Mouse (Mus musculus) embryonic facial prominence, embryonic 13.5 days (tissue): ENCODE data around the gene Jak3. TPM values are rescaled to one million over a fixed set of nuclear protein-coding genes. Genes with fewer than 3 reads are reported as not detected.
A peak's percentile ranks its signal among the peaks of the same experiment; 100 is the strongest.

Experiments used
- ATAC-seq: fragments of 200-750 bp; cut with Nextera tagmentation; 2 replicates; pipeline ENCODE4 v1.8.0; 2017; ENCODE audit warnings: low read depth; ENCODE audit not compliant: insufficient number of reproducible peaks, insufficient read depth, low FRiP score, low TSS enrichment
- H3K27ac ChIP-seq: fragments of 300-500 bp; sonication (generic); 2 replicates; pipeline ENCODE4 v1.5.1; 2015; ENCODE audit warnings: moderate library complexity, mild to moderate bottlenecking, inconsistent platforms
- H3K27me3 ChIP-seq: fragments of 300-500 bp; sonication (generic); 2 replicates; pipeline ENCODE4 v1.6.1; 2015; ENCODE audit warnings: mild to moderate bottlenecking, inconsistent platforms
- H3K36me3 ChIP-seq: fragments of 300-500 bp; sonication (generic); 2 replicates; pipeline ENCODE4 v1.6.1; 2015; ENCODE audit warnings: mild to moderate bottlenecking, inconsistent platforms
- H3K4me1 ChIP-seq: fragments of 300-500 bp; sonication (generic); 2 replicates; pipeline ENCODE4 v1.6.1; 2015; ENCODE audit warnings: inconsistent platforms
- H3K4me2 ChIP-seq: fragments of 300-500 bp; sonication (generic); 2 replicates; pipeline ENCODE4 v1.6.1; 2015; ENCODE audit warnings: moderate library complexity, mild to moderate bottlenecking, inconsistent platforms
- H3K4me3 ChIP-seq: fragments of 300-500 bp; sonication (generic); 2 replicates; pipeline ENCODE4 v1.5.1; 2015; ENCODE audit warnings: mild to moderate bottlenecking, inconsistent platforms
- H3K9ac ChIP-seq: fragments of 300-500 bp; sonication (generic); 2 replicates; pipeline ENCODE4 v1.6.1; 2015; ENCODE audit warnings: mild to moderate bottlenecking, inconsistent platforms
- H3K9me3 ChIP-seq: fragments of 300-500 bp; sonication (generic); 2 replicates; pipeline ENCODE4 v1.6.1; 2016; ENCODE audit warnings: inconsistent platforms
- WGBS: fragments of 180-500 bp; shearing (Covaris S2); methylation state at CpG from one replicate; pipeline ENCODE4 v1.1.7; 2015; ENCODE audit warnings: mixed read lengths; 5-methylcytosine and 5-hydroxymethylcytosine counted together
- polyA plus RNA-seq: library from polyadenylated mRNA; unstranded; fragments of >200 nt; fragmentation: Nextera tagmentation; extraction: Ambion mirVana; gene quantifications from 2 replicates; pipeline ENCODE4 v1.2.1, GENCODE M21; 2015

Jak3 gene
- polyA plus RNA-seq, 1 experiment from 2014 or later = 3.9 TPM

- Histone ChIP-seq H3K4me2 (no peak overlapping the region), H3K4me3 (no peak overlapping the region), H3K9ac (no peak overlapping the region), H3K27ac (no peak overlapping the region), H3K9me3 (no peaks in the 10 kb centered on the region), H3K36me3 (no peaks in the 10 kb centered on the region), H3K27me3 (peaks cover 79% of the 10 kb centered on the region), H3K4me1 (peaks cover 29% of the 10 kb centered on the region)
- ATAC-seq = no peak
- 61% methylated on average over 4 of the region's 4 CpGs for WGBS
Observed at GRCm38 (mm10) chr8:71678216-71678615, 2.1 kb downstream of the Jak3 start.

- no peaks in the 10 kb centered on the region for H3K36me3 ChIP-seq
- H3K4me3 ChIP-seq = peak overlapping the region; percentile 31
- H3K27me3 ChIP-seq = peaks cover 88% of the 10 kb centered on the region
- ATAC-seq = no peak
- 14% methylated on average over 16 of the region's 16 CpGs for WGBS
- H3K4me1 ChIP-seq = peaks cover 29% of the 10 kb centered on the region
- H3K27ac ChIP-seq = no peak overlapping the region
- peak overlapping the region; percentile 44 for H3K9ac ChIP-seq
- H3K9me3 ChIP-seq = no peaks in the 10 kb centered on the region
- H3K4me2 ChIP-seq = peak overlapping the region; percentile 56
Observed at GRCm38 (mm10) chr8:71679116-71679515, 3.0 kb downstream of the Jak3 start.

GRCm38 (mm10) chr8:71679550-71680168 is 3.6 kb downstream of the Jak3 start:
- no peaks in the 10 kb centered on the region for H3K36me3 ChIP-seq
- 2% methylated on average over 46 of the region's 46 CpGs for WGBS
- H3K9me3 ChIP-seq = no peaks in the 10 kb centered on the region
- H3K9ac ChIP-seq = peak overlapping the region; percentile 44
- no peak for ATAC-seq
- H3K27ac ChIP-seq = no peak overlapping the region
- peak overlapping the region; percentile 31 for H3K4me3 ChIP-seq
- H3K4me2 ChIP-seq = peak overlapping the region; percentile 56
- H3K27me3 ChIP-seq = peaks cover 93% of the 10 kb centered on the region
- H3K4me1 ChIP-seq = peaks cover 29% of the 10 kb centered on the region

GRCm38 (mm10) chr8:71680471-71680870 is 4.4 kb downstream of the Jak3 start:
- Histone ChIP-seq H3K27me3 (peaks cover 97% of the 10 kb centered on the region), H3K9me3 (no peaks in the 10 kb centered on the region), H3K36me3 (no peaks in the 10 kb centered on the region), H3K27ac (no peak overlapping the region), H3K4me3 (0 out of 2 replicates have a peak overlapping the region, but pooled peaks have one; percentile 31), H3K4me1 (peaks cover 29% of the 10 kb centered on the region), H3K4me2 (peak overlapping the region; percentile 9; the same call in 1 of the 2 replicates), H3K9ac (peak overlapping the region; percentile 37; the same call in 1 of the 2 replicates)
- ATAC-seq = no peak
- WGBS = 4% methylated on average over 21 of the region's 21 CpGs

GRCm38 (mm10) chr8:71681369-71681915 is 5.3 kb downstream of the Jak3 start:
- Histone ChIP-seq H3K4me2 (no peak overlapping the region), H3K36me3 (no peaks in the 10 kb centered on the region), H3K9me3 (no peaks in the 10 kb centered on the region), H3K27me3 (peaks cover 98% of the 10 kb centered on the region), H3K9ac (no peak overlapping the region), H3K27ac (no peak overlapping the region), H3K4me1 (peaks cover 35% of the 10 kb centered on the region), H3K4me3 (no peak overlapping the region)
- WGBS = 2% methylated on average over 18 of the region's 18 CpGs
- no peak for ATAC-seq

- Histone ChIP-seq H3K4me3 (no peak overlapping the region), H3K4me1 (peaks cover 39% of the 10 kb centered on the region), H3K27me3 (peaks cover 100% of the 10 kb centered on the region), H3K9ac (no peak overlapping the region), H3K27ac (no peak overlapping the region), H3K9me3 (no peaks in the 10 kb centered on the region), H3K4me2 (no peak overlapping the region), H3K36me3 (no peaks in the 10 kb centered on the region)
- 48% methylated on average over 12 of the region's 12 CpGs for WGBS
- no peak for ATAC-seq
Observed at GRCm38 (mm10) chr8:71682832-71683231, 6.7 kb downstream of the Jak3 start.

GRCm38 (mm10) chr8:71684701-71685100 is 8.6 kb downstream of the Jak3 start:
- Histone ChIP-seq H3K4me3 (no peak overlapping the region), H3K27ac (no peak overlapping the region), H3K4me2 (no peak overlapping the region), H3K9me3 (no peaks in the 10 kb centered on the region), H3K9ac (no peak overlapping the region), H3K4me1 (peaks cover 39% of the 10 kb centered on the region), H3K27me3 (peaks cover 100% of the 10 kb centered on the region), H3K36me3 (no peaks in the 10 kb centered on the region)
- no peak for ATAC-seq
- WGBS = 16% methylated on average over 10 of the region's 10 CpGs

GRCm38 (mm10) chr8:71685573-71685972 is 9.5 kb downstream of the Jak3 start:
- Histone ChIP-seq H3K27ac (no peak overlapping the region), H3K27me3 (peaks cover 100% of the 10 kb centered on the region), H3K9me3 (0 out of 2 replicates have a peak, but pooled peaks cover 2% of the 10 kb centered on the region), H3K9ac (0 out of 2 replicates have a peak overlapping the region, but pooled peaks have one; percentile 28), H3K4me2 (peak overlapping the region; percentile 56), H3K4me1 (peaks cover 33% of the 10 kb centered on the region), H3K4me3 (peak overlapping the region; percentile 32), H3K36me3 (no peaks in the 10 kb centered on the region)
- ATAC-seq = no peak
- WGBS = 5% methylated on average over 29 of the region's 29 CpGs

- H3K4me2 ChIP-seq = peak overlapping the region; percentile 56
- 2% methylated on average over 23 of the region's 23 CpGs for WGBS
- H3K27me3 ChIP-seq = peaks cover 100% of the 10 kb centered on the region
- H3K27ac ChIP-seq = no peak overlapping the region
- H3K36me3 ChIP-seq = no peaks in the 10 kb centered on the region
- no peak overlapping the region for H3K9ac ChIP-seq
- H3K4me3 ChIP-seq = peak overlapping the region; percentile 32
- H3K4me1 ChIP-seq = peaks cover 29% of the 10 kb centered on the region
- H3K9me3 ChIP-seq = 0 out of 2 replicates have a peak, but pooled peaks cover 2% of the 10 kb centered on the region
- peak; percentile 33; the same call in 1 of the 2 replicates for ATAC-seq
Observed at GRCm38 (mm10) chr8:71686143-71686734, 10.1 kb downstream of the Jak3 start.

GRCm38 (mm10) chr8:71687616-71688015 is 11.5 kb downstream of the Jak3 start:
- H3K4me2 ChIP-seq = no peak overlapping the region
- peaks cover 27% of the 10 kb centered on the region for H3K4me1 ChIP-seq
- H3K9ac ChIP-seq = no peak overlapping the region
- no peak for ATAC-seq
- H3K27ac ChIP-seq = no peak overlapping the region
- under 1% methylated on average over 8 of the region's 8 CpGs for WGBS
- H3K4me3 ChIP-seq = no peak overlapping the region
- H3K9me3 ChIP-seq = 0 out of 2 replicates have a peak, but pooled peaks cover 2% of the 10 kb centered on the region
- peaks cover 100% of the 10 kb centered on the region for H3K27me3 ChIP-seq
- H3K36me3 ChIP-seq = no peaks in the 10 kb centered on the region

- 5% methylated on average over 33 of the region's 33 CpGs for WGBS
- 0 out of 2 replicates have a peak, but pooled peaks cover 2% of the 10 kb centered on the region for H3K9me3 ChIP-seq
- ATAC-seq = no peak
- no peak within 1 kb of the TSS for H3K4me2 ChIP-seq
- H3K9ac ChIP-seq = no peak within 1 kb of the TSS
- H3K27me3 ChIP-seq = peaks cover 100% of the 10 kb centered on the region
- H3K36me3 ChIP-seq = no peaks in the 10 kb centered on the region
- H3K4me3 ChIP-seq = 0 out of 2 replicates have a peak within 1 kb of the TSS, but pooled peaks have one; percentile 6
- H3K4me1 ChIP-seq = peaks cover 41% of the 10 kb centered on the region
- no peak within 1 kb of the TSS for H3K27ac ChIP-seq
Observed at GRCm38 (mm10) chr8:71689028-71689427, 12.9 kb downstream of the Jak3 start, which contains the start of gene Insl3. Gene Insl3 (plus strand): TSS chr8:71689214.
